8 mouse cellular contexts compared by ENCODE assay signal in genomic region chr7:80342858-80343257, GRCm38 (mm10). TPM values are rescaled to one million over a fixed set of nuclear protein-coding genes. Genes with fewer than 3 reads are reported as not detected.
DNase-seq lines count a peak whose midpoint lies in the region; ATAC-seq and TF ChIP-seq lines count a peak whose summit lies in the region.

Gene Hddc3 (plus strand): TSS chr7:80343104.

- 0 out of 2 replicates have a peak, but pooled peaks have one; percentile 49 for TF ChIP-seq EP300 in heart, postnatal 0 days (IDR thresholded peaks at IDR 0.05; ENCODE audit: low read depth)

- peak within 1 kb of the TSS; percentile 81 for H3K4me3 ChIP-seq in E14TG2a.4 (replicated peaks; ENCODE audit: low read length)
- peak within 1 kb of the TSS; percentile 58 for H3K4me3 ChIP-seq in forebrain, embryonic 12.5 days (replicated peaks)
- H3K4me3 ChIP-seq in heart, postnatal 0 days (ENCODE audit: low read depth, low read length), result peak within 1 kb of the TSS; percentile 58
- H3K4me3 ChIP-seq in liver, embryonic 16.5 days (ENCODE audit: low read depth, low read length), result peak within 1 kb of the TSS; percentile 68
- peak within 1 kb of the TSS; percentile 47 for H3K4me3 ChIP-seq in neural tube, embryonic 13.5 days
- peak within 1 kb of the TSS; percentile 85 for H3K4me3 ChIP-seq in testis, adult 2 months (ENCODE audit: control insufficient read depth, low read depth, low read length)

- peak; percentile 76 for TF ChIP-seq CTCF in E14TG2a.4 (conservative IDR thresholded peaks at IDR 0.05; ENCODE audit: low read length)
- peak; percentile 71 for TF ChIP-seq CTCF in heart, postnatal 0 days (IDR thresholded peaks at IDR 0.05; ENCODE audit: low read depth)
- TF ChIP-seq CTCF in testis, adult 2 months (IDR thresholded peaks at IDR 0.05; ENCODE audit: control insufficient read depth, insufficient read depth, insufficient replicate concordance, low read depth, low read length), result peak; percentile 85

- H3K27ac ChIP-seq in forebrain, embryonic 12.5 days, result peak within 1 kb of the TSS; percentile 77
- peak within 1 kb of the TSS; percentile 76 for H3K27ac ChIP-seq in heart, postnatal 0 days (ENCODE audit: low read depth)
- peak within 1 kb of the TSS; percentile 51 for H3K27ac ChIP-seq in liver, embryonic 16.5 days (ENCODE audit: low read length)
- peak within 1 kb of the TSS; percentile 81 for H3K27ac ChIP-seq in neural tube, embryonic 13.5 days (replicated peaks)
- H3K27ac ChIP-seq in testis, adult 2 months (ENCODE audit: control insufficient read depth, insufficient read depth, low read depth, low read length), result peak within 1 kb of the TSS; percentile 19; the same call in 1 of the 2 replicates

- DNase-seq in c-Kit-positive CD71-positive TER-119-positive erythroid progenitor cells, embryonic 14.5 days (ENCODE audit: low spot score), result peak; percentile 93
- DNase-seq in heart, postnatal 0 days (ENCODE audit: low spot score), result peak; percentile 94
- peak; percentile 99 for DNase-seq in kidney, postnatal 4 days

- peak within 1 kb of the TSS; percentile 82 for H3K4me2 ChIP-seq in forebrain, embryonic 12.5 days
- H3K4me2 ChIP-seq in heart, postnatal 0 days (ENCODE audit: low read depth, low read length), result peak within 1 kb of the TSS; percentile 87
- H3K4me2 ChIP-seq in liver, embryonic 16.5 days (ENCODE audit: low read depth, low read length), result peak within 1 kb of the TSS; percentile 86
- peak within 1 kb of the TSS; percentile 77 for H3K4me2 ChIP-seq in neural tube, embryonic 13.5 days

- peaks cover 16% of the 10 kb centered on the region for H3K36me3 ChIP-seq in E14TG2a.4 (ENCODE audit: insufficient read depth, low read length)
- peaks cover 9% of the 10 kb centered on the region for H3K36me3 ChIP-seq in forebrain, embryonic 12.5 days (replicated peaks)
- H3K36me3 ChIP-seq in heart, postnatal 0 days (replicated peaks; ENCODE audit: control insufficient read depth, insufficient read depth, low read length), result no peaks in the 10 kb centered on the region
- no peaks in the 10 kb centered on the region for H3K36me3 ChIP-seq in liver, embryonic 16.5 days (ENCODE audit: control insufficient read depth, insufficient read depth)
- H3K36me3 ChIP-seq in neural tube, embryonic 13.5 days, result peaks cover 2% of the 10 kb centered on the region; the same call in 1 of the 2 replicates
- H3K36me3 ChIP-seq in testis, adult 2 months (ENCODE audit: control insufficient read depth, insufficient read depth, low read length), result no peaks in the 10 kb centered on the region

- H3K9me3 ChIP-seq in E14TG2a.4 (ENCODE audit: low read length), result no peaks in the 10 kb centered on the region
- no peaks in the 10 kb centered on the region for H3K9me3 ChIP-seq in forebrain, embryonic 12.5 days
- H3K9me3 ChIP-seq in heart, postnatal 0 days (replicated peaks; ENCODE audit: control insufficient read depth, low read length), result no peaks in the 10 kb centered on the region
- no peaks in the 10 kb centered on the region for H3K9me3 ChIP-seq in liver, embryonic 16.5 days (replicated peaks; ENCODE audit: control insufficient read depth, low read length)
- H3K9me3 ChIP-seq in neural tube, embryonic 13.5 days, result no peaks in the 10 kb centered on the region

- peak; percentile 67 for TF ChIP-seq POLR2A in testis, adult 2 months (IDR thresholded peaks at IDR 0.05; ENCODE audit: control insufficient read depth, low read depth, low read length)

- peaks cover 61% of the 10 kb centered on the region for H3K4me1 ChIP-seq in E14TG2a.4 (replicated peaks; ENCODE audit: low read depth, low read length)
- H3K4me1 ChIP-seq in forebrain, embryonic 12.5 days, result peaks cover 51% of the 10 kb centered on the region
- peaks cover 23% of the 10 kb centered on the region for H3K4me1 ChIP-seq in heart, postnatal 0 days (ENCODE audit: control insufficient read depth, insufficient read depth)
- peaks cover 32% of the 10 kb centered on the region for H3K4me1 ChIP-seq in liver, embryonic 16.5 days (ENCODE audit: control insufficient read depth, low read depth, low read length)
- H3K4me1 ChIP-seq in neural tube, embryonic 13.5 days (replicated peaks), result peaks cover 60% of the 10 kb centered on the region
- peaks cover 23% of the 10 kb centered on the region for H3K4me1 ChIP-seq in testis, adult 2 months (ENCODE audit: control insufficient read depth, insufficient read depth, low read length)

- peak within 1 kb of the TSS; percentile 79 for H3K9ac ChIP-seq in forebrain, embryonic 12.5 days
- H3K9ac ChIP-seq in heart, postnatal 0 days (replicated peaks; ENCODE audit: low read depth, low read length), result peak within 1 kb of the TSS; percentile 73
- H3K9ac ChIP-seq in liver, embryonic 16.5 days (ENCODE audit: low read depth, low read length), result peak within 1 kb of the TSS; percentile 81
- peak within 1 kb of the TSS; percentile 79 for H3K9ac ChIP-seq in neural tube, embryonic 13.5 days

- WGBS in forebrain, embryonic 12.5 days, result 1% methylated on average over 25 of the region's 25 CpGs
- under 1% methylated on average over 25 of the region's 25 CpGs for WGBS in heart, postnatal 0 days
- under 1% methylated on average over 25 of the region's 25 CpGs for WGBS in liver, embryonic 16.5 days (ENCODE audit: insufficient replicate concordance)
- under 1% methylated on average over 25 of the region's 25 CpGs for WGBS in neural tube, embryonic 13.5 days

- peak; percentile 22 for ATAC-seq in forebrain, embryonic 12.5 days (ENCODE audit: low FRiP score)
- ATAC-seq in heart, postnatal 0 days (ENCODE audit: insufficient read depth, low read depth), result peak; percentile 52; the same call in 1 of the 2 replicates
- ATAC-seq in liver, embryonic 16.5 days (ENCODE audit: low read depth), result peak; percentile 5; the same call in 1 of the 2 replicates
- ATAC-seq in neural tube, embryonic 13.5 days (ENCODE audit: low read depth), result peak; percentile 14

- peaks cover 29% of the 10 kb centered on the region for H3K27me3 ChIP-seq in E14TG2a.4 (ENCODE audit: insufficient read depth, low read length)
- no peaks in the 10 kb centered on the region for H3K27me3 ChIP-seq in forebrain, embryonic 12.5 days
- H3K27me3 ChIP-seq in heart, postnatal 0 days (ENCODE audit: control insufficient read depth, insufficient read depth, low read length), result no peaks in the 10 kb centered on the region
- no peaks in the 10 kb centered on the region for H3K27me3 ChIP-seq in liver, embryonic 16.5 days (ENCODE audit: control insufficient read depth, insufficient read depth, low read depth, low read length)
- no peaks in the 10 kb centered on the region for H3K27me3 ChIP-seq in neural tube, embryonic 13.5 days
- no peaks in the 10 kb centered on the region for H3K27me3 ChIP-seq in testis, adult 2 months (ENCODE audit: control insufficient read depth, insufficient read depth, low read length)

RNA-seq across cellular contexts. Expression of gene Hddc3, which starts in this region (rescaled TPM):
- polyA plus RNA-seq in forebrain, embryonic 12.5 days (2016; fragmentation: Nextera tagmentation; extraction: Ambion mirVana), result 24.4 and 28.3 TPM in 2 replicates
- total RNA-seq in heart, postnatal 0 days (2014; rRNA removed; ENCODE audit: low replicate concordance), result 19.8 and 28.5 TPM in 2 replicates
- polyA plus RNA-seq in heart, postnatal 0 days (2015; fragmentation: Nextera tagmentation; extraction: Ambion mirVana), result 14.5 and 17.8 TPM in 2 replicates
- 3.1 and 3.5 TPM in 2 replicates for polyA plus RNA-seq in liver, embryonic 16.5 days (2015; fragmentation: Nextera tagmentation; extraction: Ambion mirVana)
- polyA plus RNA-seq in neural tube, embryonic 13.5 days (2015; fragmentation: Nextera tagmentation; extraction: Ambion mirVana), result 22.0 and 24.7 TPM in 2 replicates
- 15.5 and 23.7 TPM in 2 replicates for polyA plus RNA-seq in testis, adult 2 months (2012; rRNA removed)

Comparison
In these comparisons a context has a peak if more than half of its experiments do, and no peak if none do; other contexts are left out.
1. Peak in every context shown above with its lines: DNase-seq, ATAC-seq, H3K4me3 ChIP-seq and H3K27ac ChIP-seq.
2. H3K27ac ChIP-seq: peak in every context shown above with its lines; median percentile 81 in neural tube, embryonic 13.5 days; 77 in forebrain, embryonic 12.5 days; 76 in heart, postnatal 0 days; 51 in liver, embryonic 16.5 days; 19 in testis, adult 2 months.